Mouse (Mus musculus) cerebellum, adult 2 months (tissue): ENCODE results near the gene Eno2. TPM values are rescaled to one million over a fixed set of nuclear protein-coding genes. Genes with fewer than 3 reads are reported as not detected.

Source experiments
- DNase-seq, 2 experiments: peaks; one replicate each; pipeline ENCODE4 v3.0.0; 2021
- H3K27ac ChIP-seq: fragments of 200-500 bp; 2 replicates; pipeline ENCODE4 v1.5.1; 2012; ENCODE audit warnings: low read length, control low read depth, inconsistent platforms; ENCODE audit not compliant: insufficient read depth
- H3K27me3 ChIP-seq: fragments of 200-500 bp; 2 replicates; pipeline ENCODE4 v1.6.1; 2012; ENCODE audit warnings: inconsistent platforms, mild to moderate bottlenecking, low read length, moderate library complexity; ENCODE audit not compliant: control insufficient read depth, insufficient read depth
- H3K4me1 ChIP-seq: fragments of 200-500 bp; 2 replicates; pipeline ENCODE4 v1.6.1; 2011; ENCODE audit warnings: low read length; ENCODE audit not compliant: control insufficient read depth, insufficient read depth
- H3K4me3 ChIP-seq: fragments of 200-500 bp; replicated peaks from 2 replicates; pipeline ENCODE3; 2011; ENCODE audit warnings: mild to moderate bottlenecking, low read depth, low read length, control low read depth; ENCODE audit not compliant: insufficient read depth
- CTCF ChIP-seq: fragments of 200-500 bp; IDR thresholded peaks from 2 replicates; pipeline ENCODE4 v1.5.1; 2011; ENCODE audit warnings: low read depth, mild to moderate bottlenecking, control low read depth, low read length, moderate library complexity, borderline replicate concordance; ENCODE audit not compliant: insufficient read depth
- POLR2A ChIP-seq: fragments of 200-500 bp; IDR thresholded peaks from 2 replicates; pipeline ENCODE4 v1.6.1; 2011; ENCODE audit warnings: low read length, control low read depth, borderline replicate concordance; ENCODE audit not compliant: insufficient read depth
- WGBS: fragments of 180-500 bp; shearing (Covaris S2); methylation state at CpG from one replicate; pipeline ENCODE4 v1.1.7; 2018; 5-methylcytosine and 5-hydroxymethylcytosine counted together
- polyA plus RNA-seq: library from polyadenylated mRNA; depleted of rRNA; stranded (reverse); fragments of >200 nt; gene quantifications from 2 replicates; pipeline ENCODE4 v1.2.3, GENCODE M21; 2012

Eno2 gene
- polyA plus RNA-seq, 1 experiment, result 888 TPM

GRCm38 (mm10) chr6:124756652-124757350 lies 12.7 kb downstream of the Eno2 start:
- no peaks in the 10 kb centered on the region for H3K27me3 ChIP-seq
- WGBS, result under 1% methylated on average over 43 of the region's 54 CpGs
- peak overlapping the region; percentile 95 for H3K4me3 ChIP-seq
- TF ChIP-seq POLR2A, result peak; percentile 48
- TF ChIP-seq CTCF, result no peak
- peak overlapping the region; percentile 96 for H3K27ac ChIP-seq
- peaks cover 7% of the 10 kb centered on the region for H3K4me1 ChIP-seq
- DNase-seq, result peak; percentile 87 to 88

- WGBS, result 2% methylated on average over 68 of the region's 100 CpGs
- peak; percentile 78 to 81 for DNase-seq
- TF ChIP-seq CTCF, result no peak
- TF ChIP-seq POLR2A, result 0 out of 2 replicates have a peak, but pooled peaks have one; percentile 31
Measured at GRCm38 (mm10) chr6:124755831-124756595, 13.5 kb downstream of the Eno2 start, which contains the start of the genes Gm45234 and Atn1. Gene Gm45234 (minus strand): TSS chr6:124756021. Gene Atn1 (minus strand): TSS chr6:124756524.

GRCm38 (mm10) chr6:124755306-124755705 lies 14.2 kb downstream of the Eno2 start:
- DNase-seq, result no peak
- TF ChIP-seq CTCF (no peak), POLR2A (no peak)
- peaks cover 7% of the 10 kb centered on the region for H3K4me1 ChIP-seq
- 1% methylated on average over 3 of the region's 3 CpGs for WGBS
- no peaks in the 10 kb centered on the region for H3K27me3 ChIP-seq
- peak overlapping the region; percentile 95 for H3K4me3 ChIP-seq
- peak overlapping the region; percentile 85; the same call in 1 of the 2 replicates for H3K27ac ChIP-seq

More at GRCm38 (mm10) chr6:124755831-124756595, 13.5 kb downstream of the Eno2 start, which contains the start of the genes Gm45234 and Atn1:
- Histone ChIP-seq H3K4me1 (peaks cover 7% of the 10 kb centered on the region), H3K27me3 (no peaks in the 10 kb centered on the region), H3K27ac (peak within 1 kb of the TSS; percentile 96), H3K4me3 (peak within 1 kb of the TSS; percentile 95)

DNA sequence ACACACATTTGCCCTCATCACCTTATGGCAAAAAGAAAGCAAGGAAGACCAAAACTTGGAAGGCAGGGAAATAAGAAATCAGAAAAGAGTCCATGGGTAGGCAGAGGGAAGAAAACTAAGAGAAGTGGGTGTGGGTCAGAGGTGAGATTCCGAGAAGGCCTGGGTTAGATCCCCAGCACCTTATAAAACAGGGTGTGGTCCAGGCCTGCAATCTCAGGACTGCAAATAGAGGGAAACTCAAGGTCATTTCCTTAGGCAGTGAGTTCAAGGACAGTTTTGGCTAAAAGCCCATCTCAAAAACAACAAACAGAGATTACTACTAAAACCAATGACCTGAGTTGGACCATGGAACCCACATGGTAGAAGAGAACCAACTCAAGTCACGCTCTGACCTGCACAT lies 15.6 kb downstream of the Eno2 start:
- no peaks in the 10 kb centered on the region for H3K27me3 ChIP-seq
- 78% methylated on average over 2 of the region's 2 CpGs for WGBS
- peak in 1 of 2 experiments; percentile 17 for DNase-seq
- H3K4me1 ChIP-seq, result peaks cover 6% of the 10 kb centered on the region
- no peak for TF ChIP-seq POLR2A
- no peak for TF ChIP-seq CTCF
- no peak overlapping the region for H3K27ac ChIP-seq
- no peak overlapping the region for H3K4me3 ChIP-seq

DNA sequence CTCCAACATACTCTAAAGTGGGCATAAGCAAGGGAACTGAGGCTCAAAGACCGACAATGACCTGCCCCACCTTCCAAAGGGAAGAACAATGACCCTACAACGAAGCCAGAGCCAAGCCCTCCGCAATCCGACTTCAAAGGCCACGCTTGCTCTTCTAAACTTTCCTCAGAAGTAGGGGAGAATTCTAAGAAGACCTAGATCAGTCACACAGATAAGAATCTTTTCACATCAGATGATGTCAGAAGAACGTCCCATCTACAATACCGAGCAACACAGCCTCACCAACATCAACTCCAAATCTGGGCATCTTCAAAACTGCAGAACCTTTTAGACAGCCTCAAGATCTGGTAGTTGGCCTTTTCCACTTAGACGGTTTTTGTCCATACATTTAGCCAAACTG lies 19.1 kb downstream of the Eno2 start:
- WGBS, result 80% methylated on average over 8 of the region's 8 CpGs

GRCm38 (mm10) chr6:124746654-124747632 lies 22.5 kb downstream of the Eno2 start:
- 75% methylated on average over 7 of the region's 7 CpGs for WGBS

More for the DNA sequence above, 19.1 kb downstream of the Eno2 start:
- no peak for DNase-seq
- Histone ChIP-seq H3K4me3 (no peak overlapping the region), H3K27me3 (no peaks in the 10 kb centered on the region), H3K27ac (no peak overlapping the region), H3K4me1 (peaks cover 9% of the 10 kb centered on the region)
- TF ChIP-seq POLR2A (no peak), CTCF (no peak)

DNA sequence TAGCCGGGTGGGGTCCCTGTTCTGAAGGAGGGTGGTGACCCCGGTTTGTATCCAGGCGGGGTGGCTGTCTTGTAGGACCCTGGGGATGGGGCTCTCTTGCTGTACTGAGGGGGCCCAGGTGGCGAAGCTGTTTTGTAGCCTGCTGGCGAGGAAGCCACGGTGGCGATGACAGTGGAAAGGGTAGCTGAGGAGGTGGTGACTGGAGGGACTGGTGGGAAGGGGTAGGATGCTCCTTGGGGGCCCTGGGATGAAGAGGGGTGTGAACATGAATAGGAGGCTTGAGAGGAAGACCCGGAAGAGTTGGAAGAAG lies 23.2 kb downstream of the Eno2 start:
- Histone ChIP-seq H3K4me1 (peaks cover 14% of the 10 kb centered on the region), H3K4me3 (peak overlapping the region; percentile 54), H3K27me3 (no peaks in the 10 kb centered on the region), H3K27ac (peak overlapping the region; percentile 17)
- 6% methylated on average over 8 of the region's 8 CpGs for WGBS
- TF ChIP-seq POLR2A (no peak), CTCF (no peak)
- DNase-seq, result no peak

More at GRCm38 (mm10) chr6:124746654-124747632, 22.5 kb downstream of the Eno2 start:
- DNase-seq, result peak; percentile 25 to 43
- no peak for TF ChIP-seq POLR2A
- no peak for TF ChIP-seq CTCF
- H3K27me3 ChIP-seq, result no peaks in the 10 kb centered on the region
- H3K27ac ChIP-seq, result no peak overlapping the region
- no peak overlapping the region for H3K4me3 ChIP-seq
- peaks cover 14% of the 10 kb centered on the region for H3K4me1 ChIP-seq
